Mouse (Mus musculus): ENCODE results near the gene Arhgap35. TPM values are rescaled to one million over a fixed set of nuclear protein-coding genes. Genes with fewer than 3 reads are reported as not detected.
"Not testable (repeated sequence)": the region's sequence is repeated elsewhere in the genome, so short reads cannot be mapped to it uniquely, and the experiment has no call there.

Gene Arhgap35
- polyA plus RNA-seq, 1 experiment from 2014 or later, result 23.6 TPM

DNA sequence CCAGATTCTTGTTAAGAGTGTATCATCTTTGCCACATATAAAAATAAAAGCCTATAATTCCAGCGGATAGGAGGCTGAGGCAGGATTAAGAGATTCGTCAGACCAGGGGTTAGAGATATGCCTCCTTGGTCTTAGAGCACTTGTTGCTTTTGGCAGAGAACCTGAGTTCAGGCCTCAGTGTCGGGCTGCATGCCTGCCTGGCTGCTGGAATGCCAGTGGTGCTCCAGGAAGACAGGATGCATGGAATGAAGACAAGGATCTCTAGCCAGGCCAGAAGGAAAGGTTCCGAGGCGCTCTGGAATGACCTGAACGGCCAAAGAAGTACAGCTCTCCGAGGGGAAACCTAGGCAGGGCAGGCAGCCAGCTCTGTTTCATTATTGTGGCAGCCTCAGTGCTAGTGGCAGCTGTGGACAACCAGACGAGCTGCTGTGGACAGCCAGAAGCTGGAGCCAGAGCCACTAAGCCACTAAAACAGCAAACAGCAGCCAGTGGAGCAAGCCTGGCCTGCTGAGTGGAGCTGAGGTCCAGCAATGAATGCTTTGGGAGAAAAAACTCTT lies 6.4 kb upstream of the Arhgap35 start:
- no peak overlapping the region for H3K4me2 ChIP-seq (replicated peaks)
- 67% methylated on average over 8 of the region's 8 CpGs for WGBS
- H3K36me3 ChIP-seq, result no peaks in the 10 kb centered on the region
- H3K9me3 ChIP-seq, result no peaks in the 10 kb centered on the region
- no peak overlapping the region for H3K9ac ChIP-seq
- no peak overlapping the region for H3K4me3 ChIP-seq
- H3K4me1 ChIP-seq, result peaks cover 11% of the 10 kb centered on the region
- 0 out of 2 replicates have a peak, but pooled peaks cover 3% of the 10 kb centered on the region for H3K27me3 ChIP-seq
- ATAC-seq (ENCODE audit: low FRiP score, low read depth), result no peak
- H3K27ac ChIP-seq, result no peak overlapping the region

DNA sequence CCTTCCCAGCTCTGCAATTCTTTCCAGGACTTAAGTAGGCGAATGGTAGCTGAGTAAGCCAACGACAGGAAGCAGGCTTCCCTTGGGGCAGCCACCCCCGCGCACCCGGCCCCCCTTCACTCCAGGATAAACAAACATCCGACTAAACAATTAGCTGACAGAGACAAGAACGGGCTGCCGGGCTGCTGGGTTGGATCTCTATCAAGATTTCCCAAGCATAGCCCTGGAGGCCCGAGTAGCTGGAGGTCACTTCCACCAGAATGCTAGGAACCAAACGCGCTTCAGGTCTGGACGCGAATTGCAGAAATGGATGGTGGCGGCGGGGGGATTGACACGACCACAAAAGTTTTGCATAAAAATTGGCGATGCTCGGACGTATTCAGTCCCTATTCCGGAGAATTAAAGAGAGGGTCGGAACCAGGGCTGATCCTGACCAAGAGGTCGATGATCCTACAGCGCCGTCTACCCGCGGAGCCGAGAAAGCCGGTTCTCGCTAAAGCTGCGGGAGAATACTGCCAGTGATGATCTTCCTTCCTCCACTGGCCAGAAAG lies 3.9 kb upstream of the Arhgap35 start:
- H3K36me3 ChIP-seq, result no peaks in the 10 kb centered on the region
- H3K4me3 ChIP-seq, result peak overlapping the region; percentile 34
- H3K27ac ChIP-seq, result no peak overlapping the region
- peaks cover 18% of the 10 kb centered on the region for H3K4me1 ChIP-seq
- WGBS, result 2% methylated on average over 30 of the region's 30 CpGs
- H3K9ac ChIP-seq, result peak overlapping the region; percentile 53; the same call in 1 of the 2 replicates
- H3K4me2 ChIP-seq (replicated peaks), result peak overlapping the region; percentile 58
- no peak for ATAC-seq (ENCODE audit: low FRiP score, low read depth)
- 0 out of 2 replicates have a peak, but pooled peaks cover 3% of the 10 kb centered on the region for H3K27me3 ChIP-seq
- no peaks in the 10 kb centered on the region for H3K9me3 ChIP-seq

DNA sequence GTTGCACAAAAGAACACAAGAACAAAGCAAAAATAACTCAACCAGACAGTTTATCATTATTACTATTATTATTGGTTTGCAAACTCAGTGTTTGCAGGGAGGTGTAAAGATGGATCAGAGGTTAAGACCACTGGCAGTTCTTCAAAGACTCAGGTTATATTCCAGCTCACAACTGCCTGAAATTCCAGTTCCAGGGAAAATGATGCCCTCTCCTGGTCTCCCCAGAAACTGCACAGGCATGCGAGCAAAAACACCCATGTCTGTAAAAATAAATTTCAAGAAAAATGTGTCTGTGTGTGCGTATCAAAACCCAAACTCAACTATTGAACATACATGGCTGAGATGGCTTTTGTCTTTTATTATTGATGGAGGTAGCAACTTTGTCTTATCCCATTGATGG lies 2.3 kb upstream of the Arhgap35 start:
- Histone ChIP-seq H3K27me3 (0 out of 2 replicates have a peak, but pooled peaks cover 3% of the 10 kb centered on the region), H3K4me3 (no peak overlapping the region), H3K4me1 (peaks cover 34% of the 10 kb centered on the region), H3K4me2 (replicated peaks) (no peak overlapping the region), H3K27ac (no peak overlapping the region), H3K36me3 (no peaks in the 10 kb centered on the region), H3K9me3 (no peaks in the 10 kb centered on the region), H3K9ac (no peak overlapping the region)
- ATAC-seq (ENCODE audit: low FRiP score, low read depth), result no peak
- WGBS, result 19% methylated on average over 2 of the region's 2 CpGs

DNA sequence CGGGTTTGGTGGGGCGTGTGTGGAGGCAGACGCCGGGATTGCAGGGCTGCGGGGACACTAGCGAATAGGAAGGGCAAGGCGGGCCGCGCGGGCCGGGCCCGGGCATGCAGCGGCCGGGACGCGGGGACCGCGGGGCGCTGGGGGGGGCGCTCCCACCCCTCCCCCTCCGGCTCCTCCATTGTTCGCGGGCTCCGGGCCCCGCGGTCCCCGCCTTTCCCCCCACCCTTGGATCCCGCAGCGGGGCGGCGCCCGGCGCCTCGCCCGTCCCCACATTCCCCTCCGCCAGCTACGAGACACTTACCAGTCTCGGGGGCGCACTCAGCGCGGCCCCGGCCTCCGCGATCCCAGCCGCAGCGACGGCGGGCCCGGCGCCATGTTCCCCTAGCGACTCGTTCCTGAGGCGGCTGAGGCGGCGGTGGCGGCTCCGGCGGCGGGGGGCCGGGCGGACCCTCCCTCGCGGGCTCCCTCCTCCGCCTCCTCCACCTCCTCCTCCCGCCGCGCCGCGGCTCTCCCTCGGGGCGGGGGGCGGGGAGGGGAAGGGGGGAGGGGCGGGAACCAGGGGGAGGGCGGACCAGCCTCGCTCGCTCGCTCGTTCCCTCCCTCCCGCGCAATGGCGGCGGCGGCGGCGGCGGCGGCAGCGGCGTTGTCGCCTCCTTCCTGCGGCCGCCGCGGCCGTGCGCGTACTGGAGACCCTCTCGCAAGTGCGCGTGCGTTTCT lies 464 bp downstream of the Arhgap35 start:
- Histone ChIP-seq H3K4me2 (replicated peaks) (peak overlapping the region; percentile 95), H3K4me1 (peaks cover 58% of the 10 kb centered on the region), H3K27ac (peak overlapping the region; percentile 100), H3K4me3 (peak overlapping the region; percentile 86), H3K9ac (peak overlapping the region; percentile 97), H3K27me3 (0 out of 2 replicates have a peak, but pooled peaks cover 3% of the 10 kb centered on the region), H3K36me3 (no peaks in the 10 kb centered on the region), H3K9me3 (no peaks in the 10 kb centered on the region)
- ATAC-seq (ENCODE audit: low FRiP score, low read depth), result peak; percentile 6
- 0% methylated on average over 36 of the region's 101 CpGs for WGBS

DNA sequence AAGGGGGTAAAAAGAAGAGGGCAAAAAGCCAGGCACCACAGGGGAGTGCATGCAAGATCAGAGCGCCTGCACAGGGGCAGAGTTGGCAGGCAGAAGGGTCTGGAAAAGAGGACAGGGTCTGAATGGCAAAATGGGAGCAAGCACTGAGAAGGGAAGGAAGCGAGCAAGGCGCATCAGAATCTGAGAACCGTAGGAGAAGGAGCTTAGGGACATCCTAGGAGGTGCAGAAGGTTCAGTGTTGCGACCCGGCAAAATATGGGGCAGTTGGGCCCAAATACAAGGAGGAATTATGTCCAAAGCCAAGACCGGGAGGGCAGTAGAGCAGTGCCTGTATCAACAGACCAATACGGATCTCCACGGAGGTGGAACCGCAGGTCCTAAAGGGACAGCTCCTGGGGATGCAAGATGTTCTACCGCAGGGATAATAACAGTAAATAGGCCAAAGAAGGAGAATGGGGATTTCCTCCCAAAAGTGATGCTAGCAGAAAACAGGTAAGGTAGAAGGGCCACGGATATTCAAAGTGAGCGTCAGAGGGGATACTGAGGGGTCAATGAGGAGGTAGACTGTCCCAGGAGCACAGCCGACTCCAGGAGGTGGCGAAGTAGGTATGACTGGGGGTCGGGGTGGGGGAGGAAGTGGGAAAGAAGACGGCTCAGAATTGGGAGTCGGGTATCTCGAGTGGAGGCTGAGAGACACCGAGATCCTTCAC lies 1.2 kb downstream of the Arhgap35 start:
- under 1% methylated on average over 20 of the region's 20 CpGs for WGBS
- peak overlapping the region; percentile 97 for H3K9ac ChIP-seq
- H3K9me3 ChIP-seq, result no peaks in the 10 kb centered on the region
- peaks cover 54% of the 10 kb centered on the region for H3K4me1 ChIP-seq
- no peaks in the 10 kb centered on the region for H3K27me3 ChIP-seq
- H3K27ac ChIP-seq, result peak overlapping the region; percentile 100
- H3K4me3 ChIP-seq, result peak overlapping the region; percentile 86
- H3K36me3 ChIP-seq, result no peaks in the 10 kb centered on the region
- H3K4me2 ChIP-seq (replicated peaks), result peak overlapping the region; percentile 95
- no peak for ATAC-seq (ENCODE audit: low FRiP score, low read depth)

DNA sequence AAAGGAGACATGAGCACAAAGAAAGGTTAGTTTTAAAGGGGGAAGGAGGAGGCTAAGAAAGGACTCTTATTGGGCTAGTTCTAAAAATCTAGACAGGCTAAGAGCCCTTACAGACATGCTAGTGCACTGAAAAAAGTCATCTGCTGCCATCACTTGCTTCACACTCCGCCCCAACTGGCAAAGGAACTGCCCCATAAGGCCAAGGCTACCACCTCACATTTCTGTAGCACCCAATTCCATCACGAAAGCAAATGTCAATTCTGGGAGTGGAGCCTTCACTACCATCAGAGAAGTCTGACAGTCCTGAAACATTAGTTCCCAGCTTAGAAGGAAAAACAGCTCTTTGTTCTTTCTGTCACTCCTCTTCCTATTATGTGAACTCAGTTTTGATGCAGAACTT lies 4.4 kb downstream of the Arhgap35 start:
- peaks cover 41% of the 10 kb centered on the region for H3K4me1 ChIP-seq
- 0 out of 2 replicates have a peak, but pooled peaks cover 5% of the 10 kb centered on the region for H3K36me3 ChIP-seq
- no peak overlapping the region for H3K4me3 ChIP-seq
- no peaks in the 10 kb centered on the region for H3K27me3 ChIP-seq
- H3K9ac ChIP-seq, result no peak overlapping the region
- no peaks in the 10 kb centered on the region for H3K9me3 ChIP-seq
- no peak for ATAC-seq (ENCODE audit: low FRiP score, low read depth)
- no peak overlapping the region for H3K27ac ChIP-seq
- WGBS, result 86% methylated on average over 2 of the region's 2 CpGs
- H3K4me2 ChIP-seq (replicated peaks), result no peak overlapping the region

DNA sequence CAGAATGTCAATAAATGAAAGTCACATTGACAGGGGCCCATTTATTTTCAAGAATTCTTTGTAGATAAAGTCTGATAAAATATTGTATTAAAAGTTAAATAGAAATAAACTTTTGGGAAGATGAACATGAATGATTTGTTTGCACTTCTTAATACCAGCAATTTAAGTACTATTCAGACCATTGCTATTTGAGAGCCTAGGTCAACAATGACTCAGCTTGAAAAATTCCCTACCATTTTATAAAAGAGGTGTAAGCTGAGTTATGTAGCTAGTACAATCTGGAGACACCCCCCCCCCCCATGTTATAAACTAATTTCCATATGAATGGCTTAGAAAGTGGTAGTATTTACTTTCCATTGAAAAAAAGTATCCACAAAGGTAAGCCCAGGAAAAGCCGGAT lies 5.8 kb downstream of the Arhgap35 start:
- no peak overlapping the region for H3K4me3 ChIP-seq
- ATAC-seq (ENCODE audit: low FRiP score, low read depth), result no peak
- H3K4me1 ChIP-seq, result peaks cover 41% of the 10 kb centered on the region
- H3K36me3 ChIP-seq, result peaks cover 7% of the 10 kb centered on the region; the same call in 1 of the 2 replicates
- 92% methylated on average over 1 of the region's 1 CpGs for WGBS
- H3K9me3 ChIP-seq, result peaks cover 2% of the 10 kb centered on the region; the same call in 1 of the 2 replicates
- no peak overlapping the region for H3K9ac ChIP-seq
- no peak overlapping the region for H3K4me2 ChIP-seq (replicated peaks)
- no peaks in the 10 kb centered on the region for H3K27me3 ChIP-seq
- no peak overlapping the region for H3K27ac ChIP-seq

DNA sequence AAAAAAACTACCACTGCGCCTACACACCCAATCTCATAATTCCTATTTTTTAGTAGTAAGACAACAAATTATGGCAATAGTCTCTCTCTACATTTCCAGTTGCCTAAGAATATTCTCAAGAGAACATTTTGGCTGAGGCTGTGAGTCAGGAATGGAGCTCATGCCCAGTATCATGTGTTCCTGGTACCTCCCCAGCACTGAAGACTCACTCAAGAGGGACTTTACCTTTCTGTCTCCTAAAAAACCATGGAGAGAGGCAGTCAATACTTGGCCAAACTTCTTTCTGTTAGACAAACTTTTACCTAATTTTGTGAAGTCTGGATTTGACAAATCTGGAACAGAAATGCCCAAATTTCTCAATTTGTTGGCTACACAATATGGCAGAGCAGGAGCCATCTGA lies 6.7 kb downstream of the Arhgap35 start:
- no peak overlapping the region for H3K9ac ChIP-seq
- no peak overlapping the region for H3K4me2 ChIP-seq (replicated peaks)
- ATAC-seq (ENCODE audit: low FRiP score, low read depth), result no peak
- no peaks in the 10 kb centered on the region for H3K27me3 ChIP-seq
- H3K9me3 ChIP-seq, result peaks cover 4% of the 10 kb centered on the region; the same call in 1 of the 2 replicates
- WGBS, result 96% methylated on average over 1 of the region's 1 CpGs
- H3K4me1 ChIP-seq, result peaks cover 40% of the 10 kb centered on the region
- no peak overlapping the region for H3K27ac ChIP-seq
- no peak overlapping the region for H3K4me3 ChIP-seq
- peaks cover 11% of the 10 kb centered on the region; the same call in 1 of the 2 replicates for H3K36me3 ChIP-seq

DNA sequence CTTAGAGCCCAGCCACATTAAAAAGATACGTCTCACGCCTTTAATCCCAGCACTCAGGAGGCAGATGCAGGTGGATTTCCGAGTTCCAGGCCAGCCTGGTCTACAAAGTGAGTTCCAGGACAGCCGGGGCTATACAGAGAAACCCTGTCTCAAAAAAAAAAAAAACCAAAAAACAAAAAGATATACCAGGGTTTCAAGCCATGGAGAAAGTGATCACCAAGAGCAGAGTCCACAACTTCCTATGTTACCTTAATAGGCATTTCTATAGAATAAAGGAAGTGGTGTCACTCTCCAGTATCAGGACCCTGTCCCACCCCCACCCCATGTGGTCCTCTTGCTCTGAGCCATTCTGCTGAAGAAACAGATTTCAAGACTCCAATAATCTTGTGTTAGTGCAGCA lies 8.0 kb downstream of the Arhgap35 start:
- H3K9ac ChIP-seq; ATAC-seq (ENCODE audit: low FRiP score, low read depth); H3K27me3 ChIP-seq; H3K4me3 ChIP-seq; H3K9me3 ChIP-seq; H3K4me2 ChIP-seq (replicated peaks); H3K27ac ChIP-seq: not testable (repeated sequence)
- Histone ChIP-seq H3K36me3 (peaks cover 11% of the 10 kb centered on the region; the same call in 1 of the 2 replicates), H3K4me1 (peaks cover 28% of the 10 kb centered on the region)
- 93% methylated on average over 4 of the region's 4 CpGs for WGBS

DNA sequence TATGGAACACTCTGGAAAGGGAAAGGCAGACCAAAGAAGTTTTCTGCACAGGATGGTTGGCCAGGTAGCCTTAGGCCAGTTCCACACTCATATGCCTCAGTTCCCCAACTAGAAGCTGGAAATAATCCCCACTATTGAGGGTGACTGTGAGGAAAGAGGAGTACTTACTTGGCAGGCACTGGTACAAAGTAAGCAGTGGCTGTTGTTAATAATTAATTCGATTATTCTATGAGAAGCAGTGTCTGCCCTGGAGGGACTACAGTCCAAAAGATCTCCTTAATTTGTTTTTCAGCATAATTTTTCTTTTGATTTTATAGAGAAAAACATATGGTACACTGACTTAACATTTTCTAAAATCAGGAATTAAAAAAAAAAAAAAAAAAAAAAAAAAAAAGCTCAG lies 10.7 kb downstream of the Arhgap35 start:
- Histone ChIP-seq H3K9me3 (peaks cover 4% of the 10 kb centered on the region; the same call in 1 of the 2 replicates), H3K4me2 (replicated peaks) (no peak overlapping the region), H3K27ac (no peak overlapping the region), H3K9ac (no peak overlapping the region), H3K4me3 (no peak overlapping the region), H3K27me3 (no peaks in the 10 kb centered on the region), H3K36me3 (peaks cover 11% of the 10 kb centered on the region; the same call in 1 of the 2 replicates), H3K4me1 (0 out of 2 replicates have a peak, but pooled peaks cover 5% of the 10 kb centered on the region)
- WGBS, result 100% methylated on average over 1 of the region's 1 CpGs
- ATAC-seq (ENCODE audit: low FRiP score, low read depth), result no peak

DNA sequence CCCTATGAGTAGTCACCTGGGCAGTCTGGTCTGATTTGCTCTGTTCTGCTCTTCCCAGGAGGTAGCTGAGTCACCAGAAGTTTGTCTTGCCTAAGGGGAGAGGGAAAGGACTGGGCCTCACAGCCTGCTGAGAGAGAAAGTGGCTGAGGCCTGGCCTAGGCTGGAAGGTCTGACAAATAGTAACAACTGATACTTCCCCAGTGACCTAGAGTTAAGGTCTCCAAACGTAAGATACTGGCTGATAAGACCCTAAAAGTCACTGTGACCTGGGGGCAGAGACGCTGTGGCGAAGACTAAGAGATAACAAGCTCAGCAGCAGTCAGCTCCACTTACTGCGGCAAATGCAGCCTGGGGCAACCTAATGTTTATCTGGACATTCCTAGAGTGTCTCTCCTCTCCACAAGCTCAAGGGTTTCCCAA lies 13.1 kb downstream of the Arhgap35 start:
- Histone ChIP-seq H3K4me2 (replicated peaks) (no peak overlapping the region), H3K36me3 (peaks cover 9% of the 10 kb centered on the region; the same call in 1 of the 2 replicates), H3K9me3 (peaks cover 4% of the 10 kb centered on the region; the same call in 1 of the 2 replicates), H3K27ac (no peak overlapping the region), H3K4me1 (0 out of 2 replicates have a peak, but pooled peaks cover 5% of the 10 kb centered on the region), H3K27me3 (no peaks in the 10 kb centered on the region), H3K4me3 (no peak overlapping the region), H3K9ac (no peak overlapping the region)
- WGBS, result 57% methylated on average over 4 of the region's 4 CpGs
- ATAC-seq (ENCODE audit: low FRiP score, low read depth), result no peak
